Mouse (Mus musculus) MEL-GATA-1-ER (cell line): Measurements from ENCODE around the gene Pigk.

Experiments used
- DNase-seq: peaks from one replicate; pipeline ENCODE4 v3.0.0-alpha.2; 2012; ENCODE audit warnings: low read depth; ENCODE audit errors: extremely low read depth

Pigk gene

DNA sequence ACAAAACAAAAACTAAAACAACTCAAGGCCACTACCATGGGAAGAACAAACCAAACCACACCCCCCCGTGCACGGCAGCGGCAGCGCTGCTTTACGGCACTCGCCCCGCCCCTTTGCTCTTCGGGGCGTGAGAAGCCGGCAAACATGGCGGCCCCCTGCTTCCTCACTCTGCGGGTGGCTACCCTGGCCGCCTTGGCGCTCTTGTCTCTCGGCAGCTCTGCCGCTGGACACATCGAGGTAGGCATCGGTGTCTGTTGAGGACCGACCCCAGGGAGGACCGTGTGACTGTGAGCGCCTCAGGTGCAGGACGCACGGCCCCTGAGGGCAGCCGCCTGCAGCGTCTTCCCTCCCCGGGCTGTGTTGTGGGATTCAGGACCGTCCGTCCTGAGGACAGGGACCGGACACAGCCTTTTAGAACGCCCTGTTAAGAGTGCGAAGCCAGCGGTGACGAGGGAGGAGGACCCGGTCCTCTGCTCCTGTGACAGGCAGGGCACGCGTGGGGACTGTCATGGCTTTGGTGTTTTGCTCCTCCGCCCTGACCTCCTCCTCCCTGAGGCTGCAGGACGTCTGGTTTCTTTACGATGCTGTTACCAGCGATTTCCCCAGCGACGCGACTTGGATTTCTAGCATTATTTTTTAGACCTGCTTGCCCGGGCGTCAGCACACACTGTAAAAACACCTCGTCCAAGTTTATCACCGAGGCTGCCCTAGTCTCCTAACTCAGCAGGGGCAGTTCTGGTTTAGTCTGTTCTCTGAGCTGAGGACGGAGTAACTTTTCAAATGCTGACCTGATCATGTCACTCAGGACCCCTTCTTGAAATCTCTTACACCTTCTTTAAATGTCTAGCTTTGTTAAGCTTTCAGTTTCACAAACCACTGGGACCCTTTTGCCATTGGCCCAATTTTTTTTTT is at the start of gene Pigk:
TSS of gene Pigk (plus strand) at position 110 of the 912 bp plus-strand sequence.
- peak; percentile 74 for DNase-seq

DNA sequence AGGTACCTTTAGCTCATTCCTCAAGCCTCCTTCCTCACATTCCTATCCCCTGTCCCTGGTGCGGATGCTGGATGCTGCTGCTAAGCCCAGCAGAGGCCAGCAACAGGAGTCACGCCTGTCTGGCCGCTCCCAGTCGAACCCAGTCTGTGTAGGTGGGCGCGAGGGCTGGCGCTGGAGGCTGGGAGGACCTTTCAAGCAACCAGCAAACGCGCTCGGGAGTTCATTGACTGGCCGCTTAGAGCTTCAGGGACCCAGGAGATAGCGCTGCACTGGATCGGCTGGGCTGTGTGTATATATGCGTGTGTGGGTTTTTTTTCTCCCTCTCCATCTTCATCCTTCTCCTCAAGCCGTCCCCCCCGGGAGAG is 46.9 kb upstream of the Pigk start:
- DNase-seq = no peak

DNA sequence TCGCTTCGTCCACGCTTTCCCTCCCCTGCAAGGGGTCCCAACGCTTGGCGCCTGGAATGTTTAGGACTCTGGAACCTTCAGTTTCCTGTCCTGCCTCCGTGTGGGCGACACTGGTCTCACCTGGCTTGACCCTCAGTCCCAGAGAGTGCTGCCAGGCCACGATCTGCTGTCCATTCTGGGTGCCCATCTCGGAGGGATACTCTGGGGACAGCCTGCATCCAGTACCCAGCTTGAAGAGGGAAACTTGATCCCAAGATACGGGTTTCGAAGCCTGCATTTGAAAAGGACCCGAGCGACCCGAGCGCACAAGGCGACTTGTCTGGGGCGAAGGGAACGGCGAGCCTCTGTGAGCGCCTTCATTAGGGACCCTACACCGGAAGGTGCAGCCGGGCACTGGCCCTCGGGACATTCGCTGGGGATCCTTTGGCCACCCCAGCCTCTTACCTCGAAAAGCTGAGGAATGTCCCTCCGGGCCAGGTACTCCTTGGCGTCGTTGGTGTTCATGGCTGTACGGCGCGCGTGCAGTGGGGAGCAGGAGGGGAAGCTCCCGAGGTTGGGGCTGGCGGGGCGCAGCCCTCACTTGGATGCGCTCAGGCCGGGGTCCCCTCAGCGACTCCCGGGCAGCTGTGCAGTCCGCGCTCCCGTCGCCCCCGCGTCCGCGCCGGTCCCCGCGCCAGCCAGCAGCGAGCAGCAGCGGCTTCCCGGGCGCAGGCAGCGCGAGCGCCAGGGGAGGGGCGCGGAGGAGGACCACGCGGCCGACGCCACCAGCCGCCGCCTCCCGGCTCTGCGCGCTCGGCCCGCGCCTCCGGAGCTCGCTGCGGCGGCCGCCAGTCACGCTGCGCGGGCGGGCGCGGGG is 46.3 kb upstream of the Pigk start:
- no peak for DNase-seq

DNA sequence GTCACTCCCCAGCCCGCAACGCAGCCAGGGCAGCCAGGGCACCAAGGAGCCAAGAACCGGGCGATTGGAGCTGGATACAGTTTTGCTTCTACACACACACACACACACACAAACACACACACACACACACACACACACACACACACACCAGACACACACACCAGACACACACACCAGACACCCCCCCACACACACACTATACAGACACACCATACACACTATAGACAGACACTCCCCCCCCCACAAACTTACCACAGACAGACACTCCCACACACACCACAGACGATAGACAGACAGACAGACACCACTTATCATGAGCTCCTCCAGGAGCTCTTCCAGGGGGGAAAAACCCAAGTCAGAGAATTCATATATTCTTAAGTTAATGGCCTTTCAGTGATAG is 45.7 kb upstream of the Pigk start, which contains the start of gene Ak5:
TSS of gene Ak5 (minus strand) at position 122 of the 400 bp plus-strand sequence.
- DNase-seq = no peak

DNA sequence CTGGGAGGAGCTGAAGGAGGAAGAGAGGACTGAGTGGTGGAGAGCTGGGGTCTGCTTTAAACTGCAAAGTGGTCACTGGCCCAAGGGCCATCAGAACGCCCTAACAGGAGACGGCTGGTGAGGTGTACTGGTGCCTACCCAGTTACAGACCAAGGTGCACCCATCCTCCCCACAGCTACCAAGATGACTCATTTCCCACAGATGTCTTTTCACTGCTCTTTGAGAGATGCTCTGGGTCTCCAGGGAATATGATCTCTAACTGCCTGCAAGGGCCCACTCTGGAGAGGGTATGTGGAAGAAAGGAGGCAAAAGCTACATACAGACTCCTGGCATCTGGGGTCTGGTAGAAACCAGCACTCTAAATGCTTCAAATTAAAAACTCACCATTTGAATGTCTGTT is 45.1 kb upstream of the Pigk start:
- DNase-seq = no peak

DNA sequence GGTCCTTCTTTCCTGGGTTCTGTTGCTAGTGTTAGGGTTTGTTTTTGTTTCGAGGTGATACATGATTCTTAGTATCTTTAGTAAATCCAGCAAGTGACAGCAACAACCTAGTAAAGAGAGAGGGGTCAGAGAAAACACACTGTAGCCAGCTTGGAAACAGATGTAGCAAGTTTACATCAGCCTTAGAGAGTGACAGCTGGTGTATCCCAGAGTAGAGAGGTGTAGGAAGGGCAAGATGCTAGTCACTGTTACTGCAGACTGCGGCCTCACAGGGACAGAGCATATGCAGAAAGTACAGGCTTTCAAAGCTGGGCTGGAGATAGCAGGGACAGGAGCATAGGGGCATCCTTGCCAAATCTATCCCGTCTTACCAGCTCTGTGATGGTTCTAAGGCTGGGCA is 44.1 kb upstream of the Pigk start:
- DNase-seq = no peak

DNA sequence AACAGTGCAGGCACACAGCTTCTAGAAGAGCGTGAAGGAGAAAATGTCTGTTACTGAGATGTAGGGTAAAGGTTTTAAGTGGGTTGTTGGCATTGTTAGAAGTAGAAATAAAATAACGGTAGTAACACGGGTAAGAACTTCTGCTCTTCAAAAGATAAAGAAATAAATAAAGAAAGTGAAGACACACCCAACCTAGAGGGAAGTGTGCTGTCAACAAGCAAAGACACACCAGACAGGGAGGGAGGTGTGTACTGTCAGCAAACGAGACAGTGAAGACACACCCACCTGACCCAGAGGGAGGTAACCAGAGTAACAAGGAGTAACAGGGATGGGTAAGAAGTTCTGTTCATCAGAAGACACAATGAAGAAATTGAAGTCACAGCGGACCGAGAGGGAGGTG is 39.2 kb upstream of the Pigk start:
- DNase-seq = peak; percentile 82

DNA sequence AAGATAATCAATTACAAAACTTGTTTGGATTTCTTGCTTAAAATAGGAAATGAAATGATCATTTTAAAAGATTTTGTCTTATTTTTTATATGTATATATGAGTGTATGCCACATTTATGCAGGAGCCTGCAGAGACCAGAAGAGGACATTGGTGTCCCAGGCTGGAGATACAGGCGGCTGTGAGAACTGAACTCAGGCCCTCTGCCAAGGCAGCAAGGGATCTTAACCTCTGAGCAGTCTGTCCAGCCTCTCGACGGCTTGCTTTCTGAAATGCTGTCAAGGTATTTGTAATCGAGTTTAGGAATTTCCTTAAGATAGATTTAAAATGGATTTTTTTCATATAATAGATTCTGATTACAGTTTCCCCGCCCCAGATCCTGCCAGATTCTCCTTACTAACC is 25.4 kb upstream of the Pigk start:
- DNase-seq = no peak

DNA sequence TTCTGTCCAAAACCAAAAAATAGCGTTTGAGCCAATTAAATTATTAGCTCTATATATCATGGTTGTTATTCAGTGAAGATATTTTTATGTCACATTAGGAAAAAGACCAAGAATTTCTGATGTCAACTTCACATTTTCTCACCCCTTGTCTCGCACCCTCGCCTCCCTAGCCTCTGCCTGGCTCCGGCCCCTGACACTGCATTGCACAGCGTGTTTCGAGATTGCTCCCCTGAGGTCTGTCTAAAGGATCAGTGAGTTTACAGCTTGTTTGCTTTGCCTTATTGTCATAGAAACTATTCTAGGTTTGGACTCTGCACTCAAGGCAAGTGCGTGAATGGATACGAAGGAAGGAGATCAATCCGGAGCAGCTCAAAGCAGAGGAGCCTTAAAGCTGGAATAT is 24.8 kb upstream of the Pigk start:
- no peak for DNase-seq

DNA sequence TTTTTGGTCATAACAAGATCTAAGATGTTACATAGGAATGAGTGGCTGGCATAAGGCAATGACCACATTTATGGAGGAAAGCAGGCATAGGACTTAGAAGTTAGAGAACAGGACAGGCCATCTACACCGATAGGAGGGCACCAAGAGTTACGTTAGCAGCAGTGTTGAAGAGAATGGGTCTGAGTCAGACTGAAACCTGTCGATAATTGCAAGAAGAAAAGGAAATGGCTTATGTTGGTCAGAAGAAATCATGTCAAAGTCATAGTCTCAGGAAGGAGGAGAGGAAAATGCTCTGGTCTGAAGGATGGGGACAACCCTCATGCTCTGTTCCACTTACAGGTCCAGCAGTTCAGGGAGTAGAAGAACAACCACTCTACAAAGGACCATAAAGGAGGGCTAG is 18.9 kb upstream of the Pigk start:
- no peak for DNase-seq

DNA sequence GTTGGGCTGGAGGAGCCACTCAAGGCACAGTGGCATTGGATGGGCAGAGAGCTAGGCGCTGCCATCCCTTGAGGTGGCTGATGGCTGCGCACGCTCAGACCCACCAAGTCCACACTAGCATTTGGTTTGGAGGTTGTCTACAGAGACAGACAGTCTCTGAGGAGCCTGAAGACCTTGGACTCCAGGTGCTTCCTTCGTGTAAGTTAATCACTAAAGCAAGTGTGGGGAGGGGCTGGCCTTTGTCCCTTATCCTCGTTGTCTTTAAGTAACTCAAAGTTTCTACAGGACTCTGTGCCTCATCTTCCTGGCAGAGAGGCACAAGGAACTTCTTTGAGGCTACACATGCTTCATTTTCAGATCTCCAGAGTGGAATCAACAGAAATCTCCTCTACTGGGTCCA is 15.9 kb upstream of the Pigk start:
- DNase-seq = no peak

DNA sequence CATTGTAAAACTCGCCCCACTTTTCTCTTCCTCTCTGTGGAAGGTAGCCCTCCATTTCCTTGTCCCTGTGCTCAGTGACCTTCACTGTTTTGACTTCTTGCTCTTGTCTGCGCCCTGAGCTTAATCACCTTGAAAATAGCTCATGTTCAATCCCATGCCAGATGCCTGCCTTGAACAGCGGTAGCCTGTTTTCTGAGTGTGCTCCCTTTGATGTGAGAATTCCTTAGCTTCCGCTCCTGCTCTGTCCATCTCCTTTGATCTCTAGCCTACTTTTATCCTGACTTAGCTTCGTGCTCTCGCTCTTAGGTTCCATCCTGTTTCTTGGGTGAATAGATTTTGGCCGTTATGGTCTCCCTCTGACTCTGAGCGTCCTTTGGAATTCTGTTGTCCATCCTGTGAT is 14.6 kb upstream of the Pigk start:
- DNase-seq = no peak

DNA sequence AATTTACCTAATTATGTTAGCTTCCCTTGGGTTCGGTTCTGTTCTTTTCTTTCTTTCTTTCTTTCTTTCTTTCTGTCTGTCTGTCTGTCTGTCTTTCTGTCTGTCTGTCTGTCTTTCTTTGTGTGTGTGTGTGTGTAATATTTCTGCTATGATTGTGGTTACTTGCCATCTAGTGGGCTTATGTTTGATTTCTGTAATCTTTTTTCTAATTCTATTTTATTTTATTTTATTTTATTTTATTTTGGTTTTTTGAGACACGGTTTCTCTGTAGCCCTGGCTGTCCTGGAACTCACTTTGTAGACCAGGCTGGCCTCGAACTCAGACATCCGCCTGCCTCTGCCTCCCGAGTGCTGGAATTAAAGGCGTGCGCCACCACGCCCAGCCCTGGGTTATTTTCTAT is 12.4 kb upstream of the Pigk start:
- DNase-seq = peak; percentile 78

DNA sequence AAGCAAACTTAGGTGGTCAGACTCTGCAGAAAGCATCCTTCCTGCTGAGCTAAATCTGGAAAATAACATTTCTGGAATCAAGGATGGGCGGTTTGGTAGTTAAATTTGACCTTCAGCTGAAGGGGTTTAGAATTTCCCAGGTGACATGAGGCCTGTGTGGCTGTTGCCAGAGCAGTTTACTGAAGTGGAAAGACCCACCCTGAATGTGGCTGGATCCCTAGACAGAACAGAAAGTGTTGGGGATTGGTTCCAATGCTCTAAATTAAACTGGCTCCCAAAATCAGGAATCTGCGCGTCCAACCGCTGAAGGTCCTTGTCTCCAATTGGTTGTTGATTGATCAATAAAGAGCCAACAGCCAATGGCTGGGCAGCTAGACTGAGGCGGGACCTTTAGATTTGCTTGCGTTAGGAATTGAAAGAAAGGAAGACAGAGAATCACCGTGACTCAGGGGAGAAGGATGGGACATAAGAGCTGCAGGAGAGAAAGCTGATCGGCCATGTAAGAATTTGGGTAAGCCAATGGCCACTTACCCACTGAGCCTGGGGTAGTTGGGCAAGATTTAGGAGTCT is 11.5 kb upstream of the Pigk start:
- DNase-seq = no peak

DNA sequence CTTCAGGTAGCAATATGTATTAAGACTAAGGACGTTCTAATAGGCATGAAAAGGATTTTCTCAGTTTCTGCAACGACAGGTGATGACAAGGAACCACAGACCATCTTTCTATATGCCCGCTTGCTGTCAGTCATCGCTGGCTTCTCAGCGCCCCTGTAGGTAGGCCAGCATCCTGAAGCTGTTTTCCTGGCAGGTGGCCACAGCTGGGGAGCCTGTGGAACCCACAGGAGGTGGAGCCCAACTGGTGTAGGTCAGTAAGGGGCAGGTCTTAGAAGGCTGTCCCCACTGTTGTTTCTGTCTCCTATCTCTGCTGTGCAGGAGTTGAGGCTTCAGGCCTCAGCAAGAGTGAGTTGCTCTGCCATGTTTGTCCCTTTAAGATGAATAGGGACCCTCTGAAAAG is 8.1 kb upstream of the Pigk start:
- DNase-seq = no peak

DNA sequence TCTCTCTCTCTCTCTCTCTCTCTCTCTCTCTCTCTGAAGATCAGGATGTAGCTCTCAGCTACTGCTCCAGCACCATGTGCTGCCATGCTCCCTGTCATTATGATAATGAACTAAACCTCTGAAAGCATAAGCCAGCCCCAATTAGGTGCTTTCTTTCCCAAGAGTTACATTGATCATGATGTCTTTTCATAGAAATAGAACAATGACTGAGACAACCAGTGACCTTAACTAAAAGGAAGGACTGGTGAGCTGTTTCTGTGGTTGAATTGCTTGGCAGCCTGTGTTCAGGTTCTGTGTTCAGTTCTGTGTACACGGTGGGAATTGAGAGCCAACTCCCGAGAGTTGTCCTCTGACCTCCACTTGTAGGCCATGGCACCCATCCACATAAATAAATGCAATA is 7.0 kb upstream of the Pigk start:
- no peak for DNase-seq

DNA sequence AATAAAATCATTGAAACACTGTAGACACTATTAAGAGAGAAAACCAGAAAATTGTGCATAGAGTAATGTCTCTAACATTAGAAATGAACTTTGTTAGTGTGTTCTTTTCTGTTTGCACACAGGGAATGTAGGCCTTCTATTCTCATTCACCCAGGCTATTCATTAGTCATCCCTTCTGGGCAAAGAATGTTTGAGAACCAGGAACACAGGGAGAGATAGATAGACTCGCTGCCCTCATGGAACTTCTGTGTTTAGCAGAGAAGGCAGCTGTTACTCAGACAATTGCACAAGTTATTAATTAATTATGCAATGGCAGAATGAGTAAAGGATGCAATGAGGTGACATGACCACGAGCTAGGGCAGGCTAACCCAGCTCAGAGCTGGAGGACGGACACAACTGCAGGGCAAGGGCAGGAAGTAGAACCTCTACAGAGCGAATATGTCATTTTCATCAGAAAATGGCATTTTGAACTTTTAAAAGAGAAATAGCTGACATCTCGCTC is 6.5 kb upstream of the Pigk start:
- DNase-seq = no peak

DNA sequence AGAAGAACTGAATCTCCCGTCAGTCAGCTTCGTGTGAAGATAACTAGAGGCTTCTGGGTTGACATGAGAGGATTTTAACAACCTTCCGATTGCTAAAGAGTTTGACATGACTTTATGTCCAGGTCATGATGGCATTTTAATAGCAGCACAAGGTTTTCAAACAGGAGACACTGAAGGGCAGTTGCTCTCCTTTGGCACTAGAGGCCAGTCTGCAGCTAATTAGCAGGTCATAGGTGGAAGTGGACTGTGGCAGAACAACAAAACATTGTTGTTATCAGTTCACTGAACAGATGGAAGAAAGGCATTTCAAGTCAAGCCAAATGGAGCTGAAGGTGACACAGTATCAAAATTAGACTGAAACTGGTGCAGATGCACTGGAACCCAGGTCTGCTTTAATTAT is 4.0 kb upstream of the Pigk start:
- DNase-seq = no peak

DNA sequence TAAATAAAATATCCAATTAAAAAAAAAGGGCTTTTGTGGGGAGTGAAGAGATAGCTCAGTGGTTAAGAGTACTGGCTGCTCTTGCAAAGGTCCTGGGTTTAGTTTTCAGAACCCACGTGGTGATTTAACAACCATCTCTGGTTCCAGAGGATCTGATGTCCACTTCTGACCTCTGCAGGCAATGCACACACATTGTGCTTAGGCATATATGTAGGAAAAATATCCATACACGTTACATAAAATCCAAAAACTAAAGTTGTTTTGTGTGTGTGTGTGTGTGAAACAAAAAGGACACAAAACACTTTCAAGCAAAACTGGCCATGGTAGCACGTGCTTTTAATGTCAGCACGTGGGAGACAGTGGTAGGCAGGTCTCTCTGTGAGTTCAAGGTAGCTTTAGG is 943 bp upstream of the Pigk start:
- DNase-seq = no peak

DNA sequence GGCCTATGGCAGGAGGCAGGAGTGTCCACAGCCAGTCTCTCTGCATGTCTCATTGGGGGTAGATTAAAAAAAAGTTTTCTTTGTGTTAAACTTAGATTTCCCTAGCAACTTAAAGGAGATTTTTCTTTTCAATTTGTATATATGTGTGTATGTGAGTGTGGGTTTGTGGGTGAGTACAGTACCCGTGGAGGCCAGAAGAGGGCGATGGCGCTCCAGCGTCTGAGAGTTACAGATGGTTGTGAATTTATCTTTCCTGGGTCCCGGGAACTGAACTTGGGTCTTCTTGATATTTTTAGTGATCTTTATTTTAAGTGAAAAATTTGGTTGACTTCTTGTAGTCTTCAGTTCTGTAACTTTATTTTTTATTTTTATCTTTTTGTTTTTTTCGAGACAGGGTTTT is 7.4 kb downstream of the Pigk start:
- DNase-seq = no peak

DNA sequence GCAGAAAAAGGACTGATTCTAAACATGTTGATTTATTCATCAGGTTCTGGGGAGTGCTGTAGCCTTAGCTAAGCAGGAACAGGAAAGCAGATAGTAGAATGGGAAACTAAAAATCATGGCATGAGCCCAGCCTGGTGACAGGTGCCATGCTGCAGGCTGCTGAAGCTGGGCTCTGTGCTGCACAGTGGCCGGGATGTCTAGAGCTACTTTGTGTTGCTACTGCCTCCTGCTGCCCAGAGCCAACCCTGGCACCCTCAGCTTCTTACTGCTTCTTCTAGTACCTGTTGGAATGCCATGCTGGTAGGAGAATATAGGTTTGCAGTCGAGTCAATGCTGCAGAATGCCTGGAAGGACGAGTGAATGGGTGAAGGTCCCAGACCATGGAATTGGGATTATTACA is 8.9 kb downstream of the Pigk start:
- no peak for DNase-seq

DNA sequence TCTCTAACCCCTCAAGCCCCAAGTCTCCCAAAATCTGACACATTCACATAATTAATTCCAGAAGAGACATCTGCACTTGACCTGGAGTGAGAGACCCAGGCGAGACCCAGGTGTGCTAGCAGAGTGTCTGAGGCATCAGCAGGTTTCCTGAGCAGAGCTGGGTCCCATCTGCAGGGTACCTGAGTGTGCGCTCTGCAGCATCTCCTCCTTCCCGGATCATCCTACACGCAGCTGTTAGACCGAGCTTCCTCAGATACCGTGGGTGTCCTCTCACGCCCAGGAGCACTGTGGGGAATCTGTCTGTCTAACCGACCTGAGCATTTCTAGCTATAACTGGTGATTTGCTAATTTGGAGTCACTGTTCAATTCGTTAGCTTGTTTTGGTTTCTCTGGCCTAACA is 10.5 kb downstream of the Pigk start:
- no peak for DNase-seq
